Mouse (Mus musculus) left cerebral cortex, adult 11 months (tissue): Measurements from ENCODE around the gene Atrnl1.
"Not testable (repeated sequence)": the region's sequence is repeated elsewhere in the genome, so short reads cannot be mapped to it uniquely, and the experiment has no call there.

Experiments
- DNase-seq: peaks from one replicate; pipeline ENCODE4 v3.0.0; 2022; ENCODE audit warnings: low spot score

Atrnl1 gene

GRCm38 (mm10) chr19:57825271-57826207, 214.7 kb downstream of the Atrnl1 start:
- peak; percentile 41 for DNase-seq

- DNase-seq = no peak
Measured at GRCm38 (mm10) chr19:57833083-57833482, 222.2 kb downstream of the Atrnl1 start.

GRCm38 (mm10) chr19:57837882-57838281, 227.0 kb downstream of the Atrnl1 start:
- DNase-seq = no peak

GRCm38 (mm10) chr19:57838546-57838945, 227.7 kb downstream of the Atrnl1 start:
- no peak for DNase-seq

- DNase-seq = no peak
Measured at GRCm38 (mm10) chr19:57849915-57850314, 239.1 kb downstream of the Atrnl1 start.

- DNase-seq = no peak
Measured at GRCm38 (mm10) chr19:57868350-57868749, 257.5 kb downstream of the Atrnl1 start.

- no peak for DNase-seq
Measured at GRCm38 (mm10) chr19:57870871-57871270, 260.0 kb downstream of the Atrnl1 start.

- no peak for DNase-seq
Measured at GRCm38 (mm10) chr19:57876057-57876456, 265.2 kb downstream of the Atrnl1 start.

GRCm38 (mm10) chr19:57877343-57877742, 266.5 kb downstream of the Atrnl1 start:
- DNase-seq = no peak

GRCm38 (mm10) chr19:57878583-57878982, 267.7 kb downstream of the Atrnl1 start:
- no peak for DNase-seq

- not testable (repeated sequence) for DNase-seq
Measured at GRCm38 (mm10) chr19:57879841-57880240, 269.0 kb downstream of the Atrnl1 start.

- DNase-seq = no peak
Measured at GRCm38 (mm10) chr19:57881927-57882326, 271.1 kb downstream of the Atrnl1 start.

- DNase-seq = no peak
Measured at GRCm38 (mm10) chr19:57888871-57889270, 278.0 kb downstream of the Atrnl1 start.

- no peak for DNase-seq
Measured at GRCm38 (mm10) chr19:57889741-57890140, 278.9 kb downstream of the Atrnl1 start.

- DNase-seq = no peak
Measured at GRCm38 (mm10) chr19:57890954-57891353, 280.1 kb downstream of the Atrnl1 start.

GRCm38 (mm10) chr19:57894191-57894590, 283.4 kb downstream of the Atrnl1 start:
- no peak for DNase-seq

- peak; percentile 8 for DNase-seq
Measured at GRCm38 (mm10) chr19:57900037-57900436, 289.2 kb downstream of the Atrnl1 start.

- DNase-seq = no peak
Measured at GRCm38 (mm10) chr19:57909466-57909865, 298.6 kb downstream of the Atrnl1 start.

- DNase-seq = no peak
Measured at GRCm38 (mm10) chr19:57910650-57911049, 299.8 kb downstream of the Atrnl1 start.

GRCm38 (mm10) chr19:57916325-57916724, 305.5 kb downstream of the Atrnl1 start:
- no peak for DNase-seq

GRCm38 (mm10) chr19:57922991-57923390, 312.2 kb downstream of the Atrnl1 start:
- no peak for DNase-seq

- DNase-seq = no peak
Measured at GRCm38 (mm10) chr19:57924856-57925255, 314.0 kb downstream of the Atrnl1 start.

GRCm38 (mm10) chr19:57925681-57926080, 314.8 kb downstream of the Atrnl1 start:
- DNase-seq = no peak
